Mouse (Mus musculus): ENCODE data around the gene Ago4. TPM values are rescaled to one million over a fixed set of nuclear protein-coding genes. Genes with fewer than 3 reads are reported as not detected.

The Ago4 gene
- polyA plus RNA-seq, 1 experiment from 2014 or later = 1.4 TPM

GRCm38 (mm10) chr4:126509072-126509471 is 24.2 kb downstream of the Ago4 start:
- no peaks in the 10 kb centered on the region for H3K27me3 ChIP-seq (ENCODE audit: insufficient read depth, low read length)
- DNase-seq (ENCODE audit: low spot score) (no peak), ATAC-seq (replicated peaks; ENCODE audit: low FRiP score, low read depth) (no peak)
- no peak overlapping the region for H3K9ac ChIP-seq (ENCODE audit: low read depth, low read length)
- 0 out of 2 replicates have a peak, but pooled peaks cover 3% of the 10 kb centered on the region for H3K36me3 ChIP-seq (ENCODE audit: insufficient read depth, low read length)
- no peak overlapping the region for H3K27ac ChIP-seq
- no peak overlapping the region for H3K4me2 ChIP-seq (ENCODE audit: low read length)
- no peaks in the 10 kb centered on the region for H3K9me3 ChIP-seq (replicated peaks; ENCODE audit: low read length)
- no peak overlapping the region for H3K4me3 ChIP-seq (replicated peaks; ENCODE audit: low read depth, low read length)
- 93% methylated on average over 2 of the region's 2 CpGs for WGBS
- no peak for TF ChIP-seq CTCF (IDR thresholded peaks at IDR 0.05; ENCODE audit: low read depth)
- no peaks in the 10 kb centered on the region for H3K4me1 ChIP-seq (replicated peaks; ENCODE audit: insufficient read depth, low read length)

- ATAC-seq (replicated peaks; ENCODE audit: low FRiP score, low read depth) = no peak
- Histone ChIP-seq H3K9ac (ENCODE audit: low read depth, low read length) (no peak overlapping the region), H3K4me1 (replicated peaks; ENCODE audit: insufficient read depth, low read length) (no peaks in the 10 kb centered on the region), H3K4me2 (ENCODE audit: low read length) (no peak overlapping the region), H3K27me3 (ENCODE audit: insufficient read depth, low read length) (no peaks in the 10 kb centered on the region), H3K27ac (no peak overlapping the region), H3K9me3 (replicated peaks; ENCODE audit: low read length) (no peaks in the 10 kb centered on the region), H3K4me3 (replicated peaks; ENCODE audit: low read depth, low read length) (no peak overlapping the region), H3K36me3 (ENCODE audit: insufficient read depth, low read length) (0 out of 2 replicates have a peak, but pooled peaks cover 3% of the 10 kb centered on the region)
- WGBS = 60% methylated on average over 14 of the region's 14 CpGs
- no peak for DNase-seq (ENCODE audit: low spot score)
- TF ChIP-seq CTCF (IDR thresholded peaks at IDR 0.05; ENCODE audit: low read depth) = no peak
Observed at GRCm38 (mm10) chr4:126508110-126508899, 25.0 kb downstream of the Ago4 start.

GRCm38 (mm10) chr4:126502977-126503309 is 30.3 kb downstream of the Ago4 start:
- no peaks in the 10 kb centered on the region for H3K4me1 ChIP-seq (replicated peaks; ENCODE audit: insufficient read depth, low read length)
- no peak overlapping the region for H3K4me2 ChIP-seq (ENCODE audit: low read length)
- H3K9ac ChIP-seq (ENCODE audit: low read depth, low read length) = no peak overlapping the region
- no peak overlapping the region for H3K27ac ChIP-seq
- WGBS = 62% methylated on average over 8 of the region's 8 CpGs
- H3K27me3 ChIP-seq (ENCODE audit: insufficient read depth, low read length) = no peaks in the 10 kb centered on the region
- H3K9me3 ChIP-seq (replicated peaks; ENCODE audit: low read length) = no peaks in the 10 kb centered on the region
- H3K36me3 ChIP-seq (ENCODE audit: insufficient read depth, low read length) = 0 out of 2 replicates have a peak, but pooled peaks cover 3% of the 10 kb centered on the region
- DNase-seq (ENCODE audit: low spot score) = no peak
- TF ChIP-seq CTCF (IDR thresholded peaks at IDR 0.05; ENCODE audit: low read depth) = no peak
- ATAC-seq (replicated peaks; ENCODE audit: low FRiP score, low read depth) = no peak
- H3K4me3 ChIP-seq (replicated peaks; ENCODE audit: low read depth, low read length) = no peak overlapping the region

DNA sequence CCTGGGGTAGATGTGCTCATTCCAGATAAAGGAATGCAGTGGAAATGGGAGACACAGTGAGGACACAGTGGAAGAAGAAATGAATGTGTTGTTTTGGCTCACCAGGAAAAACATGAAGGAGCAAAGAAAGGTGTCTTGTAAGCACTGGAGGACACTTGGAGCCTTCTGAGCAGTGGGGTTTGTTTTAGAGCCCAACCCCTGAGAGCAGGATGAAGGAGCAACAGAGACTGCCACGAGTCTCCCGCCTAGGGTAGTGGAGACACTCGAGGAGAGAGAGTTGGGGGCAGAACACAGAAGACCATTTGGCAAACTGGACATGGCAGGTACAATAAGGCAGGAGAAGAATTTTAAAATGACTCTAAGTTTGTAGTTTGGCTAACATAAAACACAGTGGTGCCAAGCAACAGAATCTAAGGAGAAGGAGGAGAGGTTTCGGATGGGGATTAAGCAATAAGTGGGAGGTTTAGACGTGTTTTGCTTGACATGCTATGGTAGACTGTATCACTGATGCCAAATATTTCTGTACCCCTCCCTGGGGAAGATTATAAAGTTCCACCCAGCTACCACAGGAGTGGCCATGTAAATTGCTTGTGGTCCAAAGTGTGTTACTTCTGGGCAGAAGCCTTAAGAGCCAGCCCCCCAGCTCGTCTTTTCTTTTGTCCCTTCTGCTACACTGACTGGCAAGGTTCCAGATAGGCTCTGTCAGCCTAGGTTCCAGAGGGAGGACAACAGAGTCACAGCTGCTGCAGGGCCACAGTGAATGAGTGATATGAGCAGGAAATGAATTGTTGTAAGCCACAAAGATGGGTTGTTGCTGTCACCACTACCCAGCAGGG is 30.9 kb downstream of the Ago4 start:
- 67% methylated on average over 6 of the region's 6 CpGs for WGBS
- no peak for DNase-seq (ENCODE audit: low spot score)
- Histone ChIP-seq H3K36me3 (ENCODE audit: insufficient read depth, low read length) (0 out of 2 replicates have a peak, but pooled peaks cover 3% of the 10 kb centered on the region), H3K4me2 (ENCODE audit: low read length) (no peak overlapping the region), H3K9me3 (replicated peaks; ENCODE audit: low read length) (no peaks in the 10 kb centered on the region), H3K27ac (no peak overlapping the region), H3K4me1 (replicated peaks; ENCODE audit: insufficient read depth, low read length) (no peaks in the 10 kb centered on the region), H3K4me3 (replicated peaks; ENCODE audit: low read depth, low read length) (no peak overlapping the region), H3K27me3 (ENCODE audit: insufficient read depth, low read length) (no peaks in the 10 kb centered on the region), H3K9ac (ENCODE audit: low read depth, low read length) (no peak overlapping the region)
- TF ChIP-seq CTCF (IDR thresholded peaks at IDR 0.05; ENCODE audit: low read depth) = no peak
- ATAC-seq (replicated peaks; ENCODE audit: low FRiP score, low read depth) = no peak

DNA sequence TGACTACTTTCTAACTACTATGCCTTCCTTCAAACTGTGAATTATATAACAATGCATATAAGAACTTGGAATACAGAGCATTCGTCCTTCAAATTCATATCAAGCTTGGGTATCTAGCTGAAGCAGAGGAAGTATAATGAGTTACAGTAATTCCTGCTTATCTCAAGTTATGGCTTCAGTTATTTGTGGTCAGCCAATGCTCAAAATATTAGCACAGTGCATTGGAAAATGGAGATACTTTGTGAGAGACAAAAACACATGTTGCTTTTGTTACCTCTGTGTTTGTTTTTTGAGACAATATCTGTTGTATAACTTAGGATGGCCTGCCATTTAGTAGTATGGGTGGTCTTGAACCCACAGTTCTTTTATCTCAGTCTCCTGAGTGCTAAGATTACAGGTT is 34.7 kb downstream of the Ago4 start:
- ATAC-seq (replicated peaks; ENCODE audit: low FRiP score, low read depth) (no peak), DNase-seq (ENCODE audit: low spot score) (no peak)
- no peak overlapping the region for H3K27ac ChIP-seq
- no peaks in the 10 kb centered on the region for H3K4me1 ChIP-seq (replicated peaks; ENCODE audit: insufficient read depth, low read length)
- no peak overlapping the region for H3K4me2 ChIP-seq (ENCODE audit: low read length)
- TF ChIP-seq CTCF (IDR thresholded peaks at IDR 0.05; ENCODE audit: low read depth) = no peak
- H3K9me3 ChIP-seq (replicated peaks; ENCODE audit: low read length) = no peaks in the 10 kb centered on the region
- H3K9ac ChIP-seq (ENCODE audit: low read depth, low read length) = no peak overlapping the region
- no peak overlapping the region for H3K4me3 ChIP-seq (replicated peaks; ENCODE audit: low read depth, low read length)
- no peaks in the 10 kb centered on the region for H3K27me3 ChIP-seq (ENCODE audit: insufficient read depth, low read length)
- 67% methylated on average over 1 of the region's 1 CpGs for whole genome bisulfite sequencing
- H3K36me3 ChIP-seq (ENCODE audit: insufficient read depth, low read length) = no peaks in the 10 kb centered on the region

- no peaks in the 10 kb centered on the region for H3K9me3 ChIP-seq (replicated peaks; ENCODE audit: low read length)
- no peaks in the 10 kb centered on the region for H3K4me1 ChIP-seq (replicated peaks; ENCODE audit: insufficient read depth, low read length)
- no peak overlapping the region for H3K4me3 ChIP-seq (replicated peaks; ENCODE audit: low read depth, low read length)
- WGBS = 69% methylated on average over 2 of the region's 2 CpGs
- H3K27ac ChIP-seq = peak overlapping the region; percentile 36; the same call in 1 of the 2 replicates
- no peak overlapping the region for H3K9ac ChIP-seq (ENCODE audit: low read depth, low read length)
- TF ChIP-seq CTCF (IDR thresholded peaks at IDR 0.05; ENCODE audit: low read depth) = no peak
- ATAC-seq (replicated peaks; ENCODE audit: low FRiP score, low read depth) (no peak), DNase-seq (ENCODE audit: low spot score) (no peak)
- no peaks in the 10 kb centered on the region for H3K27me3 ChIP-seq (ENCODE audit: insufficient read depth, low read length)
- no peaks in the 10 kb centered on the region for H3K36me3 ChIP-seq (ENCODE audit: insufficient read depth, low read length)
- H3K4me2 ChIP-seq (ENCODE audit: low read length) = no peak overlapping the region
Observed at GRCm38 (mm10) chr4:126496963-126497362, 36.3 kb downstream of the Ago4 start.

Data from kidney, postnatal 0 days (tissue).